In genomic region chr14:30630811-30631576, GRCm38 (mm10) we compare ENCODE assay signal across 9 mouse cellular contexts. TPM values are rescaled to one million over a fixed set of nuclear protein-coding genes. Genes with fewer than 3 reads are reported as not detected.
DNase-seq lines count a peak whose midpoint lies in the region; ATAC-seq and TF ChIP-seq lines count a peak whose summit lies in the region.
"Had no signal": no experiment of that assay in that cellular context is flagged by ENCODE, and none has a peak within 500 bp of the region (broad histone marks: within the 10 kb centered on the region; RNA-seq: fewer than 3 reads in every experiment).

No protein-coding gene starts in this region.

- H3K36me3 ChIP-seq in liver, embryonic 12.5 days: no peaks in the 10 kb centered on the region
- H3K36me3 ChIP-seq in liver, embryonic 11.5 days (ENCODE audit: control insufficient read depth, insufficient read depth, low read length): no peaks in the 10 kb centered on the region
- no peaks in the 10 kb centered on the region for H3K36me3 ChIP-seq in embryonic facial prominence, embryonic 15.5 days
- H3K36me3 ChIP-seq in kidney, postnatal 0 days (ENCODE audit: insufficient read depth, low read length): no peaks in the 10 kb centered on the region
- H3K36me3 ChIP-seq: neural tube, embryonic 12.5 days had no signal

- no peak for ATAC-seq in liver, embryonic 12.5 days
- no peak for ATAC-seq in liver, embryonic 11.5 days (replicated peaks; ENCODE audit: low FRiP score)
- ATAC-seq in embryonic facial prominence, embryonic 15.5 days (ENCODE audit: insufficient number of reproducible peaks, low FRiP score, low TSS enrichment, low read depth): no peak
- no peak for ATAC-seq in kidney, postnatal 0 days (replicated peaks; ENCODE audit: low FRiP score, low read depth)
- peak; percentile 25; the same call in 1 of the 2 replicates for ATAC-seq in neutrophil, adult 5-6 weeks (ENCODE audit: extremely low read depth, insufficient number of reproducible peaks, low FRiP score, poor library complexity, severe bottlenecking)

- TF ChIP-seq CTCF in kidney, postnatal 0 days (IDR thresholded peaks at IDR 0.05; ENCODE audit: low read depth): no peak

- H3K4me3 ChIP-seq in liver, embryonic 12.5 days: no peak overlapping the region
- no peak overlapping the region for H3K4me3 ChIP-seq in liver, embryonic 11.5 days (ENCODE audit: low read depth, low read length)
- H3K4me3 ChIP-seq in embryonic facial prominence, embryonic 15.5 days (replicated peaks): no peak overlapping the region
- H3K4me3 ChIP-seq in kidney, postnatal 0 days (replicated peaks; ENCODE audit: low read depth, low read length): no peak overlapping the region
- H3K4me3 ChIP-seq: neural tube, embryonic 12.5 days had no signal

- peak overlapping the region; percentile 42; the same call in 1 of the 2 replicates for H3K27ac ChIP-seq in liver, embryonic 12.5 days
- H3K27ac ChIP-seq in liver, embryonic 11.5 days (ENCODE audit: low read depth, low read length): no peak overlapping the region
- peak overlapping the region; percentile 65; the same call in 1 of the 2 replicates for H3K27ac ChIP-seq in embryonic facial prominence, embryonic 15.5 days (replicated peaks)
- H3K27ac ChIP-seq in kidney, postnatal 0 days: peak overlapping the region; percentile 51; the same call in 1 of the 2 replicates
- H3K27ac ChIP-seq: neural tube, embryonic 12.5 days had no signal

- no peaks in the 10 kb centered on the region for H3K27me3 ChIP-seq in liver, embryonic 12.5 days (replicated peaks)
- no peaks in the 10 kb centered on the region for H3K27me3 ChIP-seq in liver, embryonic 11.5 days (replicated peaks; ENCODE audit: control insufficient read depth, insufficient read depth, low read length)
- H3K27me3 ChIP-seq in embryonic facial prominence, embryonic 15.5 days: no peaks in the 10 kb centered on the region
- no peaks in the 10 kb centered on the region for H3K27me3 ChIP-seq in kidney, postnatal 0 days (ENCODE audit: insufficient read depth, low read length)

- H3K4me2 ChIP-seq in liver, embryonic 12.5 days: no peak overlapping the region
- H3K4me2 ChIP-seq in liver, embryonic 11.5 days: no peak overlapping the region
- H3K4me2 ChIP-seq in embryonic facial prominence, embryonic 15.5 days (replicated peaks): no peak overlapping the region
- H3K4me2 ChIP-seq in kidney, postnatal 0 days (ENCODE audit: low read length): no peak overlapping the region
- H3K4me2 ChIP-seq: neural tube, embryonic 12.5 days had no signal

- H3K4me1 ChIP-seq in liver, embryonic 12.5 days: peaks cover 47% of the 10 kb centered on the region
- H3K4me1 ChIP-seq in liver, embryonic 11.5 days (replicated peaks; ENCODE audit: control insufficient read depth, insufficient read depth, low read length): peaks cover 6% of the 10 kb centered on the region; the same call in 1 of the 2 replicates
- H3K4me1 ChIP-seq in embryonic facial prominence, embryonic 15.5 days: peaks cover 24% of the 10 kb centered on the region
- peaks cover 23% of the 10 kb centered on the region for H3K4me1 ChIP-seq in kidney, postnatal 0 days (replicated peaks; ENCODE audit: insufficient read depth, low read length)

- WGBS in liver, embryonic 12.5 days (ENCODE audit: insufficient replicate concordance): 37% methylated on average over 5 of the region's 5 CpGs
- 53% methylated on average over 5 of the region's 5 CpGs for WGBS in liver, embryonic 11.5 days
- 56% methylated on average over 5 of the region's 5 CpGs for WGBS in embryonic facial prominence, embryonic 15.5 days
- 43% methylated on average over 5 of the region's 5 CpGs for WGBS in kidney, postnatal 0 days

- DNase-seq in liver, embryonic 11.5 days (ENCODE audit: low spot score): no peak
- peak; percentile 37 for DNase-seq in kidney, postnatal 0 days (ENCODE audit: low spot score)
- DNase-seq in right cerebral cortex, postnatal 36 days (ENCODE audit: low spot score in 2 of 2): no peak
- DNase-seq in thymus, postnatal 25 days: no peak
- no peak for DNase-seq in left cerebral cortex, adult 11 months (ENCODE audit: low spot score)

- H3K9ac ChIP-seq in liver, embryonic 12.5 days: no peak overlapping the region
- H3K9ac ChIP-seq in liver, embryonic 11.5 days (ENCODE audit: low read depth, low read length): no peak overlapping the region
- H3K9ac ChIP-seq in embryonic facial prominence, embryonic 15.5 days: no peak overlapping the region
- no peak overlapping the region for H3K9ac ChIP-seq in kidney, postnatal 0 days (ENCODE audit: low read depth, low read length)
- H3K9ac ChIP-seq: neural tube, embryonic 12.5 days had no signal

- no peaks in the 10 kb centered on the region for H3K9me3 ChIP-seq in liver, embryonic 12.5 days (replicated peaks)
- H3K9me3 ChIP-seq in liver, embryonic 11.5 days (ENCODE audit: control insufficient read depth, low read length): no peaks in the 10 kb centered on the region
- no peaks in the 10 kb centered on the region for H3K9me3 ChIP-seq in embryonic facial prominence, embryonic 15.5 days (replicated peaks)
- no peaks in the 10 kb centered on the region for H3K9me3 ChIP-seq in kidney, postnatal 0 days (replicated peaks; ENCODE audit: low read length)
- H3K9me3 ChIP-seq: neural tube, embryonic 12.5 days had no signal

RNA-seq across cellular contexts. Expression of gene Prkcd, which starts 5.0 kb away (rescaled TPM):
- 22.9 and 23.1 TPM in 2 replicates for polyA plus RNA-seq in liver, embryonic 12.5 days (2016; fragmentation: Nextera tagmentation; extraction: Ambion mirVana)
- polyA plus RNA-seq in liver, embryonic 11.5 days (2014; fragmentation: Nextera tagmentation; extraction: Ambion mirVana): 34.7 and 38.4 TPM in 2 replicates
- 56.1 and 63.5 TPM in 2 replicates for polyA plus RNA-seq in embryonic facial prominence, embryonic 15.5 days (2015; fragmentation: Nextera tagmentation; extraction: Ambion mirVana)
- polyA plus RNA-seq in kidney, postnatal 0 days (2015; fragmentation: Nextera tagmentation; extraction: Ambion mirVana): 44.9 and 46.9 TPM in 2 replicates
- total RNA-seq in neutrophil, adult 5-6 weeks (2017): 483 and 502 TPM in 2 replicates

RNA-seq across cellular contexts. Expression of gene Rft1, which starts 23.2 kb away (rescaled TPM):
- 5.9 and 6.5 TPM in 2 replicates for polyA plus RNA-seq in liver, embryonic 12.5 days (2016; fragmentation: Nextera tagmentation; extraction: Ambion mirVana)
- 9.7 and 9.8 TPM in 2 replicates for polyA plus RNA-seq in liver, embryonic 11.5 days (2014; fragmentation: Nextera tagmentation; extraction: Ambion mirVana)
- 15.8 and 18.6 TPM in 2 replicates for polyA plus RNA-seq in embryonic facial prominence, embryonic 15.5 days (2015; fragmentation: Nextera tagmentation; extraction: Ambion mirVana)
- polyA plus RNA-seq in kidney, postnatal 0 days (2015; fragmentation: Nextera tagmentation; extraction: Ambion mirVana): 14.0 and 17.1 TPM in 2 replicates
- total RNA-seq in neutrophil, adult 5-6 weeks (2017): 13.0 and 13.5 TPM in 2 replicates
